Mouse (Mus musculus): ENCODE results near the gene Zfp646.

DNA sequence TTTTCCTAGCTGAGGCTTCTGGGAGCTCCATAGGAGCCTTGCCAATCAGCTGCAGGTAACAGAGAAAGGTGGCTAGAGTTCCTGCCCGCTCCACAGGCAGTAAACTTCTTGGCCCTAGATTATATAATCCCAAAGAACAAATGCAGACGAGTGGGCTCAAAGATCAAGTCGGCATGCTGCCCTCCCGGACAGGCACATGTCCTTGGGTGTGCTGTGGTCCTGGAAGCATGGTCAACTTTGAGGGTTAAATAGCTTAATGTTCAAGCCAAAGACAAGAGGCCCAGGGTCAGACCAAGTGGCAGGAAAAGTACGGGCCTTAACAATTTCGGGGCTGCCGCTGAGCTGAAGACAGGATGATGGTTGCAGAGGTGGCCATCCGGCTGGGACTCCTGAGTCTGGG, 50.0 kb downstream of the Zfp646 start:
- TF ChIP-seq CTCF (IDR thresholded peaks at IDR 0.05; ENCODE audit: borderline replicate concordance, insufficient read depth, low read length) (no peak), POLR2A (IDR thresholded peaks at IDR 0.05; ENCODE audit: low read depth, low read length) (no peak)
